Mouse (Mus musculus): ENCODE data around the gene Iqch. TPM values are rescaled to one million over a fixed set of nuclear protein-coding genes. Genes with fewer than 3 reads are reported as not detected.

The Iqch gene
- total and polyA plus RNA-seq, 2 experiments from 2014 or later: 0.18 to 0.26 TPM

DNA sequence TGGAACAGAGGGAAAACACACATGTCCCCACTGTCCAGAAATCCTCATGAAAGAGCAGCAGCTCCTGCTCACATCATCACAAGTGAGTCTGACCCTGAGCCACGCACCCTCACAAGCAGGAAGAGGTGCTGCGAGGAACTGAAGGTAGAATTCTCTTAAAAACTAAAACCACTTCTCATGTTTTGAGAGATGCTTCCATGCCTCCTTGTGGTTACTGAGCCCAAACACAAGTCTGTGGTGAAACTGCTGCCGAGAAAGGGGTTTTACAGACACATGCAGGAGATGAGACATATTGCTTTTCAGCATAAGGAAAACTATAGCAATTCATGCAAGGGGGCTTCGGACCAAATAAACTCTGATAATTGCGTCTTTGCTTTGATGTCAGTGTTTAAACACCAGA, 89.4 kb downstream of the Iqch start:
- H3K9me3 ChIP-seq (ENCODE audit: low read length): no peaks in the 10 kb centered on the region
- ATAC-seq: no peak
- H3K27ac ChIP-seq: no peak overlapping the region
- H3K36me3 ChIP-seq (ENCODE audit: insufficient read depth, low read length): no peaks in the 10 kb centered on the region
- H3K4me3 ChIP-seq (ENCODE audit: low read length): no peak overlapping the region
- H3K4me1 ChIP-seq (ENCODE audit: insufficient read depth, low read length): no peaks in the 10 kb centered on the region
- H3K9ac ChIP-seq (replicated peaks; ENCODE audit: low read length): no peak overlapping the region
- H3K4me2 ChIP-seq (ENCODE audit: low read depth, low read length): no peak overlapping the region
- H3K27me3 ChIP-seq (ENCODE audit: insufficient read depth, low read length): no peaks in the 10 kb centered on the region
- 72% methylated on average over 5 of the region's 5 CpGs for WGBS
- peak; percentile 46 for DNase-seq (ENCODE audit: low spot score)
- peak; percentile 53 for TF ChIP-seq CTCF (IDR thresholded peaks at IDR 0.05; ENCODE audit: low read depth)

DNA sequence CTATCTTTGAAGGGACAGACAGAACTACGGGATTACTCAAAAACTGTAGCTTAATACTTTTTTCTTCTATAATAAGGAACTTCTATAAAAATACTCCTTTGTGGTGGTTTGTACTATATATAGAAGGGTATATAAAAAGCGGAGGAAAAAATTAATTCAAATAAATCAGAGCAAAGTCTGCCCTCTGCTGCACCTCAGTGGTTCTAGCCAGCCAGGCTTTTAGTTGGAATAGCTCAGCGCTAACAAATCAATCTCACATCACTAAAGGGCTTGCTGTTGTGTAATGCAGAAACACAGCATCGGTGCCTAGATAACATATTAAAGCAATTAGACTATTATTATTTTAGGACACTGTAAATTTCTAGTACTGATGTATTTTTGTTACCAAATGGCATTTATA, 91.3 kb downstream of the Iqch start:
- Histone ChIP-seq H3K4me2 (ENCODE audit: low read depth, low read length) (no peak overlapping the region), H3K27ac (no peak overlapping the region), H3K4me3 (ENCODE audit: low read length) (no peak overlapping the region), H3K4me1 (ENCODE audit: insufficient read depth, low read length) (no peaks in the 10 kb centered on the region), H3K36me3 (ENCODE audit: insufficient read depth, low read length) (no peaks in the 10 kb centered on the region), H3K9me3 (ENCODE audit: low read length) (no peaks in the 10 kb centered on the region), H3K27me3 (ENCODE audit: insufficient read depth, low read length) (no peaks in the 10 kb centered on the region), H3K9ac (replicated peaks; ENCODE audit: low read length) (no peak overlapping the region)
- TF ChIP-seq CTCF (IDR thresholded peaks at IDR 0.05; ENCODE audit: low read depth): peak; percentile 52
- DNase-seq (ENCODE audit: low spot score): peak; percentile 56
- ATAC-seq: no peak
- 67% methylated on average over 4 of the region's 4 CpGs for WGBS

DNA sequence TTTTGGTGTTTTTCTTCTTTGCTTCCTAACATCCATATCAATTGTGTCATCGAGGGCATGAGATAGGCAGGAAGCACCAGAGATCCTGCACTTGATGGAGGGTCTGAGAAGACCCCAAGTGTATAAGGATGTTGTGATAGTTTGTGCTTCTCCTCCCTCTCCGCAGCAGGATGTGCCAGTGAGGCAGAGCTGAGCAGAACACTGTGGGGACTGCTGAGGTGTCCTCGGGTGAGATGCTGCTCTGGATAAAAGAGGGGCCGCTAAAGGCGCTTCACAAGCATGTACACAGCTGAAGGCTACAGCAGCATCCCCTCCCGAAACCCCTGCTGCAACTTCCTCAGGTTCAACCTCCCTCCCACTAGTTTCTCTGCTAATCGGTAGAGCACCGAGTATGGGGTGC, 95.2 kb downstream of the Iqch start:
- WGBS: 73% methylated on average over 8 of the region's 8 CpGs
- no peak overlapping the region for H3K27ac ChIP-seq
- ATAC-seq: no peak

DNA sequence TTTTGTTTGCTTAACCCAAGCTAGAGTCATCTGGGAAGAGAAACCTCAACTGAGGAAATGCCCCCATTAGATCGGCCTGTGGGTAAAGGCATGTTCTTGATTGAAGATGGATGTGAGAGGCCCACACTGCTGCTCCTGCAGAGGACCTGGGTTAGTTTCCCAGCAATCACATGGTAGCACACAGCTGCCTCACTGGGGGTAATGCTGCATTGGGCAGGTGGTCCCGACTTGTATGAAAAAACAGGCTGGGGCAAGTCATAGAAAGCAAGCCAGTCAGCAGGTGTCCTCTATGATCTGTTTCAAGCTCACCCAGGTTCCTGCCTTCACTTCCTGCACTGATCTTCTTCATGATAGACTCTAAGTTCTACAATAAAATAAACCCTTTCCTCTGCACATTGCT, 98.4 kb downstream of the Iqch start:
- TF ChIP-seq CTCF (IDR thresholded peaks at IDR 0.05; ENCODE audit: low read depth): no peak
- DNase-seq (ENCODE audit: low spot score) (no peak), ATAC-seq (no peak)
- no peaks in the 10 kb centered on the region for H3K36me3 ChIP-seq (ENCODE audit: insufficient read depth, low read length)
- H3K4me3 ChIP-seq (ENCODE audit: low read length): no peak overlapping the region
- WGBS: 78% methylated on average over 2 of the region's 2 CpGs
- H3K27ac ChIP-seq: no peak overlapping the region
- no peaks in the 10 kb centered on the region for H3K27me3 ChIP-seq (ENCODE audit: insufficient read depth, low read length)
- no peaks in the 10 kb centered on the region for H3K9me3 ChIP-seq (ENCODE audit: low read length)
- H3K4me2 ChIP-seq (ENCODE audit: low read depth, low read length): no peak overlapping the region
- no peak overlapping the region for H3K9ac ChIP-seq (replicated peaks; ENCODE audit: low read length)
- H3K4me1 ChIP-seq (ENCODE audit: insufficient read depth, low read length): no peaks in the 10 kb centered on the region

More for the DNA sequence above, 95.2 kb downstream of the Iqch start:
- H3K4me2 ChIP-seq (ENCODE audit: low read depth, low read length): no peak overlapping the region
- no peaks in the 10 kb centered on the region for H3K36me3 ChIP-seq (ENCODE audit: insufficient read depth, low read length)
- H3K4me1 ChIP-seq (ENCODE audit: insufficient read depth, low read length): no peaks in the 10 kb centered on the region
- no peak overlapping the region for H3K4me3 ChIP-seq (ENCODE audit: low read length)
- H3K9me3 ChIP-seq (ENCODE audit: low read length): no peaks in the 10 kb centered on the region
- no peak overlapping the region for H3K9ac ChIP-seq (replicated peaks; ENCODE audit: low read length)
- no peaks in the 10 kb centered on the region for H3K27me3 ChIP-seq (ENCODE audit: insufficient read depth, low read length)
- no peak for DNase-seq (ENCODE audit: low spot score)
- no peak for TF ChIP-seq CTCF (IDR thresholded peaks at IDR 0.05; ENCODE audit: low read depth)

DNA sequence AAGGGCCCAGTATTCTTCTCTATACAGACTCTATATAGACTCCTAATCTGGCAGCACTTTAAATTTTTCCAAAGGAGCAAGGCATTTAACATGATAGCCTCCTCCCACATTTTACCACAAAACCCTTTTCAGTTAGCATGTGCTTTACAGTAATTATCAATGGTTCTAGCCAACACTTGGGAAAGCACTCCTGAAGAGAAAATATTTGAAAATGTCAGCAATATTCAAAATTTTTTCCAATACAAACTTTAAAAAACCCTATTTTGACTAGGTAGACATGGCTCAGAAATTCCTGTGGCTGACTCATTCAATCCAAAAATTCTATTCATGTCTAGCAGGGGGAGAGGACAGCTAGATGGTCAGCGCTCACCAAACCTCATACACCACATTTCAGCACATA, 100.8 kb downstream of the Iqch start:
- Histone ChIP-seq H3K9me3 (ENCODE audit: low read length) (no peaks in the 10 kb centered on the region), H3K9ac (replicated peaks; ENCODE audit: low read length) (no peak overlapping the region), H3K4me3 (ENCODE audit: low read length) (no peak overlapping the region), H3K27me3 (ENCODE audit: insufficient read depth, low read length) (no peaks in the 10 kb centered on the region), H3K36me3 (ENCODE audit: insufficient read depth, low read length) (no peaks in the 10 kb centered on the region), H3K4me1 (ENCODE audit: insufficient read depth, low read length) (no peaks in the 10 kb centered on the region), H3K27ac (no peak overlapping the region), H3K4me2 (ENCODE audit: low read depth, low read length) (no peak overlapping the region)
- 91% methylated on average over 1 of the region's 1 CpGs for WGBS
- ATAC-seq: no peak
- TF ChIP-seq CTCF (IDR thresholded peaks at IDR 0.05; ENCODE audit: low read depth): no peak
- no peak for DNase-seq (ENCODE audit: low spot score)

DNA sequence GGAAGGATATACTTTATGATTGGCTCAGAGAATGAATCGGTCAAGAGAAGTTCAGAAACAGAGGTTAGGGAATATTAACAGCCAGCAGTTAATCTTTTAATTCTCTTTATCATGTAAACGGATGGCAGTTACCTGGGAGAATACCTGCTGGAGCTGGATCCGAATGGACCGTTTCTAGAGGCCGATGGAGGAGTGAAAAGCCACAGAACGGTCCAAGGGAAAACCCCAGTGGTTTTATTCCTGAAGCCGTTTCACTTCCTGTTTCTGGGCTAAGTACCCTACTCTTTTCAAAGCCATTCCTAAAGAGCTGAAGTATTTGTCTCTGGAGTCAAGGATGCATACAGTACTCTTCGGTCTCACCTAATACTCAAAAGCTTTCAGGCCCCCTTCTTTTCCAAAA, 102.4 kb downstream of the Iqch start:
- Histone ChIP-seq H3K4me2 (ENCODE audit: low read depth, low read length) (no peak overlapping the region), H3K9ac (replicated peaks; ENCODE audit: low read length) (no peak overlapping the region), H3K4me3 (ENCODE audit: low read length) (no peak overlapping the region), H3K27me3 (ENCODE audit: insufficient read depth, low read length) (no peaks in the 10 kb centered on the region), H3K36me3 (ENCODE audit: insufficient read depth, low read length) (no peaks in the 10 kb centered on the region), H3K4me1 (ENCODE audit: insufficient read depth, low read length) (no peaks in the 10 kb centered on the region), H3K9me3 (ENCODE audit: low read length) (no peaks in the 10 kb centered on the region), H3K27ac (no peak overlapping the region)
- no peak for TF ChIP-seq CTCF (IDR thresholded peaks at IDR 0.05; ENCODE audit: low read depth)
- ATAC-seq (no peak), DNase-seq (ENCODE audit: low spot score) (no peak)
- WGBS: 84% methylated on average over 8 of the region's 8 CpGs

DNA sequence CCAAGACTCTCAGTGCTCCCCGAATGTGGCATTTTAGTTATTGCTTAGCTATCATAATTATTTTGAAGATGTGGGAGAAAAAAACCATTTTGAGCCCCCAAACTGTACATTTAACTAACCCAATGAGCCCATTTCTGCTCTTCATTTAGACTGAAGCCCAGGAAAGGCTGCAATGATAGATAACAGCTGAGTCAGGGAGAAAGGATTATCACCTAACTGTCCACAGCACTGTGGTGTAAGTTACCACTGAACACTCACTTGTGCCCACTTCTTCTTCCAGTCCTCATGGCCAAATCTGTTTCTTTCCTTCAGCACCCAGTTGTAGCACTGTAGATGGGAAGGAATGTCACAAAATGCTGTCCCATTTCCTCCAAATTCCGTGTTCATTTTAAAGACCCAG, 106.5 kb downstream of the Iqch start:
- Histone ChIP-seq H3K36me3 (ENCODE audit: insufficient read depth, low read length) (no peaks in the 10 kb centered on the region), H3K27me3 (ENCODE audit: insufficient read depth, low read length) (no peaks in the 10 kb centered on the region), H3K27ac (no peak overlapping the region), H3K9me3 (ENCODE audit: low read length) (no peaks in the 10 kb centered on the region), H3K4me2 (ENCODE audit: low read depth, low read length) (no peak overlapping the region), H3K4me3 (ENCODE audit: low read length) (no peak overlapping the region), H3K4me1 (ENCODE audit: insufficient read depth, low read length) (peaks cover 4% of the 10 kb centered on the region; the same call in 1 of the 2 replicates), H3K9ac (replicated peaks; ENCODE audit: low read length) (no peak overlapping the region)
- DNase-seq (ENCODE audit: low spot score): no peak
- no peak for ATAC-seq
- TF ChIP-seq CTCF (IDR thresholded peaks at IDR 0.05; ENCODE audit: low read depth): no peak
- WGBS: 87% methylated on average over 2 of the region's 2 CpGs

Measured in hindbrain, postnatal 0 days (tissue).